Mouse (Mus musculus) adrenal gland, adult 8-10 months (tissue): ENCODE results near the gene Mstn. TPM values are rescaled to one million over a fixed set of nuclear protein-coding genes. Genes with fewer than 3 reads are reported as not detected.

ENCODE experiments used
- DNase-seq: peaks from one replicate; pipeline ENCODE4 v3.0.0; 2022
- total RNA-seq, 4 experiments: library from RNA; stranded (reverse); gene quantifications; 2 replicates each; pipeline ENCODE4 v1.2.4; 2022

Mstn gene
- under 1 TPM in 1 of 4 experiments, not detected in 3; 0.11 TPM for total RNA-seq

GRCm38 (mm10) chr1:53061340-53061739 is at the start of gene Mstn:
TSS of gene Mstn (plus strand) at chr1:53061640.
- no peak for DNase-seq

GRCm38 (mm10) chr1:53014716-53015115 is 46.7 kb upstream of the Mstn start:
- no peak for DNase-seq

GRCm38 (mm10) chr1:53015606-53016005 is 45.8 kb upstream of the Mstn start:
- no peak for DNase-seq

- no peak for DNase-seq
Measured at GRCm38 (mm10) chr1:53018746-53019505, 42.5 kb upstream of the Mstn start.

- no peak for DNase-seq
Measured at GRCm38 (mm10) chr1:53020079-53020478, 41.4 kb upstream of the Mstn start, which contains the start of gene 1700019D03Rik. TSS of gene 1700019D03Rik (minus strand) at chr1:53020179.

GRCm38 (mm10) chr1:53032550-53032949 is 28.9 kb upstream of the Mstn start:
- DNase-seq = no peak

GRCm38 (mm10) chr1:53037443-53037871 is 24.0 kb upstream of the Mstn start:
- no peak for DNase-seq

- DNase-seq = no peak
Measured at GRCm38 (mm10) chr1:53049763-53050427, 11.5 kb upstream of the Mstn start.

GRCm38 (mm10) chr1:53053087-53054022 is 8.1 kb upstream of the Mstn start:
- DNase-seq = no peak

GRCm38 (mm10) chr1:53059106-53059505 is 2.3 kb upstream of the Mstn start:
- no peak for DNase-seq

- DNase-seq = no peak
Measured at GRCm38 (mm10) chr1:53060499-53060898, 941 bp upstream of the Mstn start.

GRCm38 (mm10) chr1:53061871-53062608 is 600 bp downstream of the Mstn start:
- DNase-seq = no peak

- no peak for DNase-seq
Measured at GRCm38 (mm10) chr1:53063921-53064320, 2.5 kb downstream of the Mstn start.

GRCm38 (mm10) chr1:53069726-53070514 is 8.5 kb downstream of the Mstn start:
- no peak for DNase-seq

- peak; percentile 4 for DNase-seq
Measured at GRCm38 (mm10) chr1:53070664-53071175, 9.3 kb downstream of the Mstn start.

- no peak for DNase-seq
Measured at GRCm38 (mm10) chr1:53076656-53077055, 15.2 kb downstream of the Mstn start.

GRCm38 (mm10) chr1:53079876-53080275 is 18.4 kb downstream of the Mstn start:
- DNase-seq = no peak

GRCm38 (mm10) chr1:53080603-53081002 is 19.2 kb downstream of the Mstn start:
- DNase-seq = no peak

GRCm38 (mm10) chr1:53085256-53085655 is 23.8 kb downstream of the Mstn start:
- no peak for DNase-seq

GRCm38 (mm10) chr1:53085991-53086390 is 24.6 kb downstream of the Mstn start:
- DNase-seq = no peak

- no peak for DNase-seq
Measured at GRCm38 (mm10) chr1:53093180-53093579, 31.7 kb downstream of the Mstn start.
